In the genomic region with DNA sequence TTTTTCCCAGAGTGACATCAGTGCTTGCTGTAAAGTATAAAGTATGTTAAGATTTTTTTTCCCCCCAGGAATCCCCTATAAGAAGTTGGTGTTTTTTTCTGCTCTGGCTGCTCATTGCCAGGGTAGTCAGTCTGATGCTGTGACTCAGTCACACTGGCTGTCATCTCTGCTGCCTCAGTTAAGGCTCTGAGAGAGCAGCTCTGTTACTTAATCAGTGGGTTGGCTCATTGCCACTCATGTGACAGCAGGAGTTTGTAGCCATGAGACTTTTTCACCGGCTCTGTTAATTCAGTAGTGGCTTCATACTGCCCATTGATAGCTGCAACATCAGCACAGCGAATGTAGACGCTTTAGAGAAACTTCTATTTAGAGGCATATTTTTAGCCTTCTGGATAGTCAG, we compare ENCODE assay signal across 8 mouse cellular contexts.
DNase-seq lines count a peak whose midpoint lies in the region; ATAC-seq and TF ChIP-seq lines count a peak whose summit lies in the region.

No protein-coding gene starts in this region.

- TF ChIP-seq CTCF in liver, adult 2 months (IDR thresholded peaks at IDR 0.05; ENCODE audit: low read depth, low read length), result no peak

- H3K4me1 ChIP-seq in forebrain, embryonic 14.5 days (ENCODE audit: control insufficient read depth, insufficient read depth, low read length), result peaks cover 12% of the 10 kb centered on the region
- peaks cover 15% of the 10 kb centered on the region; the same call in 1 of the 2 replicates for H3K4me1 ChIP-seq in forebrain, embryonic 10.5 days
- no peaks in the 10 kb centered on the region for H3K4me1 ChIP-seq in liver, adult 2 months (ENCODE audit: control insufficient read depth, insufficient read depth, low read length)
- H3K4me1 ChIP-seq in liver, embryonic 12.5 days, result no peaks in the 10 kb centered on the region; the same call in 1 of the 2 replicates
- no peaks in the 10 kb centered on the region for H3K4me1 ChIP-seq in midbrain, embryonic 16.5 days (ENCODE audit: control insufficient read depth, insufficient read depth, low read length)

- WGBS in forebrain, embryonic 14.5 days, result 51% methylated on average over 3 of the region's 3 CpGs
- 94% methylated on average over 3 of the region's 3 CpGs for WGBS in forebrain, embryonic 10.5 days
- WGBS in liver, adult 2 months, result 60% methylated on average over 3 of the region's 3 CpGs
- WGBS in liver, embryonic 12.5 days (ENCODE audit: insufficient replicate concordance), result 79% methylated on average over 3 of the region's 3 CpGs
- 70% methylated on average over 3 of the region's 3 CpGs for WGBS in midbrain, embryonic 16.5 days

- H3K9ac ChIP-seq in forebrain, embryonic 14.5 days (ENCODE audit: low read length), result no peak overlapping the region
- no peak overlapping the region for H3K9ac ChIP-seq in liver, adult 2 months (ENCODE audit: low read depth, low read length)
- H3K9ac ChIP-seq in liver, embryonic 12.5 days, result no peak overlapping the region
- no peak overlapping the region for H3K9ac ChIP-seq in midbrain, embryonic 16.5 days (ENCODE audit: low read depth, low read length)

- ATAC-seq in forebrain, embryonic 14.5 days, result peak; percentile 19; the same call in 1 of the 2 replicates
- ATAC-seq in liver, embryonic 12.5 days, result no peak
- no peak for ATAC-seq in midbrain, embryonic 16.5 days

- no peak for TF ChIP-seq POLR2A in liver, adult 2 months (IDR thresholded peaks at IDR 0.05; ENCODE audit: extremely low read depth, insufficient read depth, low read length)

- H3K4me2 ChIP-seq in forebrain, embryonic 14.5 days (ENCODE audit: low read length), result no peak overlapping the region
- no peak overlapping the region for H3K4me2 ChIP-seq in liver, embryonic 12.5 days
- H3K4me2 ChIP-seq in midbrain, embryonic 16.5 days (ENCODE audit: low read length), result no peak overlapping the region

- no peaks in the 10 kb centered on the region for H3K79me2 ChIP-seq in liver, adult 2 months (ENCODE audit: control insufficient read depth, insufficient read depth, low read length)

- H3K4me3 ChIP-seq in forebrain, embryonic 14.5 days (ENCODE audit: low read depth, low read length), result no peak overlapping the region
- no peak overlapping the region for H3K4me3 ChIP-seq in forebrain, embryonic 10.5 days
- H3K4me3 ChIP-seq in liver, adult 2 months (ENCODE audit: insufficient read depth, low read depth, low read length), result no peak overlapping the region
- H3K4me3 ChIP-seq in liver, embryonic 12.5 days, result no peak overlapping the region
- no peak overlapping the region for H3K4me3 ChIP-seq in midbrain, embryonic 16.5 days (ENCODE audit: low read depth, low read length)

- H3K27ac ChIP-seq in forebrain, embryonic 14.5 days (ENCODE audit: low read depth, low read length), result no peak overlapping the region
- no peak overlapping the region for H3K27ac ChIP-seq in forebrain, embryonic 10.5 days
- H3K27ac ChIP-seq in liver, adult 2 months (replicated peaks; ENCODE audit: insufficient read depth, low read depth, low read length), result no peak overlapping the region
- H3K27ac ChIP-seq in liver, embryonic 12.5 days, result no peak overlapping the region
- H3K27ac ChIP-seq in midbrain, embryonic 16.5 days (ENCODE audit: low read length), result no peak overlapping the region

- no peaks in the 10 kb centered on the region for H3K27me3 ChIP-seq in forebrain, embryonic 14.5 days (replicated peaks; ENCODE audit: control insufficient read depth, insufficient read depth, low read length)
- H3K27me3 ChIP-seq in forebrain, embryonic 10.5 days (ENCODE audit: poor library complexity, severe bottlenecking), result no peaks in the 10 kb centered on the region
- H3K27me3 ChIP-seq in liver, adult 2 months (ENCODE audit: control insufficient read depth, insufficient read depth, low read length), result no peaks in the 10 kb centered on the region
- H3K27me3 ChIP-seq in liver, embryonic 12.5 days (replicated peaks), result no peaks in the 10 kb centered on the region
- H3K27me3 ChIP-seq in midbrain, embryonic 16.5 days (ENCODE audit: control insufficient read depth, insufficient read depth, low read depth, low read length), result no peaks in the 10 kb centered on the region

- H3K36me3 ChIP-seq in forebrain, embryonic 14.5 days (ENCODE audit: control insufficient read depth, insufficient read depth, low read length), result no peaks in the 10 kb centered on the region
- no peaks in the 10 kb centered on the region for H3K36me3 ChIP-seq in forebrain, embryonic 10.5 days (replicated peaks)
- no peaks in the 10 kb centered on the region for H3K36me3 ChIP-seq in liver, adult 2 months (ENCODE audit: control insufficient read depth, insufficient read depth, low read length)
- H3K36me3 ChIP-seq in liver, embryonic 12.5 days, result no peaks in the 10 kb centered on the region
- no peaks in the 10 kb centered on the region for H3K36me3 ChIP-seq in midbrain, embryonic 16.5 days (ENCODE audit: control insufficient read depth, insufficient read depth, low read length)

- peak; percentile 67 for DNase-seq in forebrain, embryonic 14.5 days (ENCODE audit: low spot score)
- no peak for DNase-seq in forebrain, embryonic 10.5 days (ENCODE audit: extremely low spot score, low spot score)
- DNase-seq in liver, adult 2 months (ENCODE audit: extremely low read depth, low read depth, low spot score), result peak; percentile 65
- DNase-seq in brain, adult 2 months (ENCODE audit: low read depth, low spot score), result peak; percentile 80
- peak; percentile 14 for DNase-seq in lung, postnatal 25 days (ENCODE audit: low spot score)
- no peak for DNase-seq in thymus, postnatal 0 days (ENCODE audit: low spot score)

- no peaks in the 10 kb centered on the region for H3K9me3 ChIP-seq in forebrain, embryonic 14.5 days (replicated peaks; ENCODE audit: control insufficient read depth, low read length)
- H3K9me3 ChIP-seq in forebrain, embryonic 10.5 days, result no peaks in the 10 kb centered on the region
- no peaks in the 10 kb centered on the region for H3K9me3 ChIP-seq in liver, embryonic 12.5 days (replicated peaks)
- H3K9me3 ChIP-seq in midbrain, embryonic 16.5 days (replicated peaks; ENCODE audit: control insufficient read depth, low read length, poor library complexity, severe bottlenecking), result no peaks in the 10 kb centered on the region

Comparison
In these comparisons a context has a peak if more than half of its experiments do, and no peak if none do; other contexts are left out.
1. DNase-seq: peak in forebrain, embryonic 14.5 days (single experiment), liver, adult 2 months (single experiment), brain, adult 2 months (single experiment) and lung, postnatal 25 days (single experiment); none in forebrain, embryonic 10.5 days (single experiment) and thymus, postnatal 0 days (single experiment).